Mouse (Mus musculus) forebrain, postnatal 0 days (tissue): ENCODE results near the gene Mettl23. TPM values are rescaled to one million over a fixed set of nuclear protein-coding genes. Genes with fewer than 3 reads are reported as not detected.

ENCODE experiments used
- ATAC-seq: fragments of 200-750 bp; cut with Nextera tagmentation; 2 replicates; pipeline ENCODE4 v1.8.0; 2017; ENCODE audit warnings: mild to moderate bottlenecking, moderate library complexity
- DNase-seq: peaks from one replicate; pipeline ENCODE4 v3.0.0-alpha.2; 2015
- H3K27ac ChIP-seq: fragments of 300-500 bp; sonication (generic); 2 replicates; pipeline ENCODE4 v1.5.1; 2014; ENCODE audit warnings: low read depth, mild to moderate bottlenecking, antibody characterized with exemption, low read length, moderate library complexity, mixed read lengths
- H3K27me3 ChIP-seq: fragments of 300-500 bp; sonication (generic); 2 replicates; pipeline ENCODE4 v1.6.1; 2014; ENCODE audit warnings: mild to moderate bottlenecking, low read length, mixed read lengths; ENCODE audit not compliant: insufficient read depth
- H3K36me3 ChIP-seq: fragments of 300-500 bp; sonication (generic); 2 replicates; pipeline ENCODE4 v1.6.1; 2014; ENCODE audit warnings: mild to moderate bottlenecking, moderate library complexity; ENCODE audit not compliant: insufficient read depth
- H3K4me1 ChIP-seq: fragments of 300-500 bp; sonication (generic); 2 replicates; pipeline ENCODE4 v1.6.1; 2014; ENCODE audit warnings: antibody characterized with exemption; ENCODE audit not compliant: insufficient read depth
- H3K4me2 ChIP-seq: fragments of 300-500 bp; sonication (generic); 2 replicates; pipeline ENCODE4 v1.6.1; 2014; ENCODE audit warnings: low read depth, mild to moderate bottlenecking, moderate library complexity
- H3K4me3 ChIP-seq: fragments of 300-500 bp; sonication (generic); 2 replicates; pipeline ENCODE4 v1.5.1; 2014; ENCODE audit warnings: low read depth, low read length, mixed read lengths
- H3K9ac ChIP-seq: fragments of 300-500 bp; sonication (generic); 2 replicates; pipeline ENCODE4 v1.6.1; 2014; ENCODE audit warnings: mild to moderate bottlenecking
- H3K9me3 ChIP-seq: fragments of 300-500 bp; sonication (generic); 2 replicates; pipeline ENCODE4 v1.6.1; 2016; ENCODE audit warnings: low read length
- CTCF ChIP-seq: sonication (generic); IDR thresholded peaks from 2 replicates; pipeline ENCODE4 v1.5.1; 2016; ENCODE audit warnings: antibody characterized with exemption, control low read depth, low read depth
- WGBS: fragments of 180-500 bp; shearing (Covaris S2); extraction: QIAGEN DNeasy Blood & Tissue Kit; methylation state at CpG from one replicate; pipeline ENCODE4 v1.1.7; 2014; 5-methylcytosine and 5-hydroxymethylcytosine counted together
- polyA plus RNA-seq: library from polyadenylated mRNA; unstranded; fragments of >200 nt; fragmentation: Nextera tagmentation; extraction: Ambion mirVana; gene quantifications from 2 replicates; pipeline ENCODE4 v1.2.1, GENCODE M21; 2015
- total RNA-seq: library from RNA; depleted of rRNA; stranded (reverse); fragments of >200 nt; gene quantifications from 2 replicates; pipeline ENCODE4 v1.2.3, GENCODE M21; 2014

Mettl23 gene
- total and polyA plus RNA-seq, 2 experiments from 2014 or later: 40.3 to 54.2 TPM

- no peak overlapping the region for H3K27ac ChIP-seq
- no peak overlapping the region for H3K4me3 ChIP-seq
- TF ChIP-seq CTCF: 0 out of 2 replicates have a peak, but pooled peaks have one; percentile 10
- H3K36me3 ChIP-seq: no peaks in the 10 kb centered on the region
- 48% methylated on average over 21 of the region's 21 CpGs for WGBS
- no peak overlapping the region for H3K4me2 ChIP-seq
- ATAC-seq: no peak
- H3K9ac ChIP-seq: no peak overlapping the region
- DNase-seq: peak; percentile 24
- H3K27me3 ChIP-seq: no peaks in the 10 kb centered on the region
- no peaks in the 10 kb centered on the region for H3K9me3 ChIP-seq
- H3K4me1 ChIP-seq: 0 out of 2 replicates have a peak, but pooled peaks cover 7% of the 10 kb centered on the region
Measured at GRCm38 (mm10) chr11:116812793-116813529, 30.1 kb upstream of the Mettl23 start.

- 0 out of 2 replicates have a peak, but pooled peaks cover 7% of the 10 kb centered on the region for H3K4me1 ChIP-seq
- H3K9me3 ChIP-seq: no peaks in the 10 kb centered on the region
- DNase-seq (no peak), ATAC-seq (no peak)
- TF ChIP-seq CTCF: no peak
- WGBS: 67% methylated on average over 13 of the region's 13 CpGs
- H3K27me3 ChIP-seq: no peaks in the 10 kb centered on the region
- no peak overlapping the region for H3K4me2 ChIP-seq
- no peak overlapping the region for H3K4me3 ChIP-seq
- no peak overlapping the region; the same call in 1 of the 2 replicates for H3K27ac ChIP-seq
- no peaks in the 10 kb centered on the region for H3K36me3 ChIP-seq
- H3K9ac ChIP-seq: no peak overlapping the region
Measured at GRCm38 (mm10) chr11:116813610-116814009, 29.5 kb upstream of the Mettl23 start.

- peak; percentile 48 for DNase-seq
- TF ChIP-seq CTCF: no peak
- 8% methylated on average over 20 of the region's 20 CpGs for WGBS
- Histone ChIP-seq H3K4me3 (no peak overlapping the region), H3K9me3 (no peaks in the 10 kb centered on the region), H3K27ac (peak overlapping the region; percentile 59), H3K36me3 (no peaks in the 10 kb centered on the region), H3K27me3 (no peaks in the 10 kb centered on the region), H3K4me2 (no peak overlapping the region), H3K9ac (no peak overlapping the region), H3K4me1 (0 out of 2 replicates have a peak, but pooled peaks cover 7% of the 10 kb centered on the region)
- ATAC-seq: no peak
Measured at GRCm38 (mm10) chr11:116814076-116814883, 28.8 kb upstream of the Mettl23 start.

GRCm38 (mm10) chr11:116814884-116815415 lies 28.1 kb upstream of the Mettl23 start:
- Histone ChIP-seq H3K4me3 (no peak overlapping the region), H3K4me1 (0 out of 2 replicates have a peak, but pooled peaks cover 7% of the 10 kb centered on the region), H3K27me3 (no peaks in the 10 kb centered on the region), H3K9ac (no peak overlapping the region), H3K9me3 (no peaks in the 10 kb centered on the region), H3K36me3 (no peaks in the 10 kb centered on the region), H3K27ac (peak overlapping the region; percentile 54), H3K4me2 (no peak overlapping the region)
- ATAC-seq: no peak
- TF ChIP-seq CTCF: no peak
- 28% methylated on average over 7 of the region's 7 CpGs for WGBS
- DNase-seq: no peak

GRCm38 (mm10) chr11:116816769-116817168 lies 26.3 kb upstream of the Mettl23 start:
- no peak overlapping the region for H3K4me2 ChIP-seq
- ATAC-seq (no peak), DNase-seq (no peak)
- H3K4me3 ChIP-seq: no peak overlapping the region
- no peak overlapping the region for H3K27ac ChIP-seq
- no peaks in the 10 kb centered on the region for H3K9me3 ChIP-seq
- no peaks in the 10 kb centered on the region for H3K36me3 ChIP-seq
- no peak overlapping the region for H3K9ac ChIP-seq
- 89% methylated on average over 5 of the region's 5 CpGs for WGBS
- TF ChIP-seq CTCF: no peak
- no peaks in the 10 kb centered on the region for H3K27me3 ChIP-seq
- H3K4me1 ChIP-seq: no peaks in the 10 kb centered on the region

- no peaks in the 10 kb centered on the region for H3K4me1 ChIP-seq
Measured at GRCm38 (mm10) chr11:116817567-116817966, 25.5 kb upstream of the Mettl23 start.

GRCm38 (mm10) chr11:116818722-116819121 lies 24.4 kb upstream of the Mettl23 start:
- no peak for TF ChIP-seq CTCF
- no peaks in the 10 kb centered on the region for H3K4me1 ChIP-seq
- H3K36me3 ChIP-seq: no peaks in the 10 kb centered on the region
- no peak overlapping the region for H3K9ac ChIP-seq
- ATAC-seq: no peak
- no peaks in the 10 kb centered on the region for H3K9me3 ChIP-seq
- 66% methylated on average over 8 of the region's 8 CpGs for WGBS
- no peaks in the 10 kb centered on the region for H3K27me3 ChIP-seq
- no peak overlapping the region for H3K27ac ChIP-seq
- no peak overlapping the region for H3K4me2 ChIP-seq
- DNase-seq: no peak
- H3K4me3 ChIP-seq: no peak overlapping the region

More at GRCm38 (mm10) chr11:116817567-116817966, 25.5 kb upstream of the Mettl23 start:
- TF ChIP-seq CTCF: no peak
- 96% methylated on average over 5 of the region's 5 CpGs for WGBS
- ATAC-seq (no peak), DNase-seq (no peak)
- H3K9me3 ChIP-seq: no peaks in the 10 kb centered on the region
- no peaks in the 10 kb centered on the region for H3K27me3 ChIP-seq
- no peak overlapping the region for H3K27ac ChIP-seq
- no peak overlapping the region for H3K9ac ChIP-seq
- H3K36me3 ChIP-seq: no peaks in the 10 kb centered on the region
- H3K4me3 ChIP-seq: no peak overlapping the region
- no peak overlapping the region for H3K4me2 ChIP-seq
